Mouse (Mus musculus) E14TG2a.4 (cell line): ENCODE data around the gene Tmem95.

Source experiments
- CTCF ChIP-seq: conservative IDR thresholded peaks from 2 replicates; pipeline ENCODE4 v1.5.1; 2014; ENCODE audit warnings: low read length
- NANOG ChIP-seq: IDR thresholded peaks from 2 replicates; pipeline ENCODE4 v1.6.1; 2014; ENCODE audit warnings: borderline replicate concordance, low read length, mixed read lengths

DNA sequence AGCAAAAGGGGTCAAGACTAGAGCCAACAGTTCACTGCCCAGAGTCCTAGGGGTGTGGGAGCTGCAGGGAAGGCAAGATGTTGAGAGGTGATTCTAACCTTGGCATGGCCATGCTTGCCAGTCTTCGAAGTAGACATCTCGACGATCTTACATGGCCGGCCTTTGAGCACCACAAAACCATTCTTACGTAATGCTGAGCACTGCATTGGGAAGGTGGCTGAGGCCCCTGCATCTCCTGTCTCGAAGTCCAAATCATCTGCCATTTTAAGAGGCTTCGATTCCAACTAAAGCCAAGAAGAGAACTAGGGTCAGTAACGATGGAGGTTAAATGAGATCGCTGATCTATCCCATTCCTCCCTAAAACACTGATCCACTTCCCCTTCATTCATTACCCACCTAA lies 41.2 kb upstream of the Tmem95 start:
- TF ChIP-seq CTCF (no peak), NANOG (no peak)
